Mouse (Mus musculus) left cerebral cortex, postnatal 14 days (tissue): ENCODE data around the gene Hdac4. TPM values are rescaled to one million over a fixed set of nuclear protein-coding genes. Genes with fewer than 3 reads are reported as not detected.

Experiments used
- DNase-seq, 2 experiments: peaks; one replicate each; pipeline ENCODE4 v3.0.0; 2021 to 2022; ENCODE audit warnings: low spot score in 2 of 2, mixed read lengths in 1 of 2
- intact Hi-C: fragments of 180-260 bp; cut with DNase I; formaldehyde crosslinking; loops from one replicate; pipeline ENCODE4 v1.15.1; 2025
- total RNA-seq, 2 experiments: library from RNA; stranded (reverse); gene quantifications; 2 replicates each; pipeline ENCODE4 v1.2.3; 2021

Gene Hdac4
- total RNA-seq, 2 experiments from 2014 or later: 106 to 114 TPM

- intact Hi-C loops: loop anchor here (10.0 kb wide), 1 partner anchor 66 kb away; no protein-coding TSS in a partner anchor
- no peak for DNase-seq
Measured at GRCm38 (mm10) chr1:92109221-92109620, 86.3 kb downstream of the Hdac4 start.

- DNase-seq: no peak
- intact Hi-C loops: loop anchor here (10.0 kb wide), 1 partner anchor 66 kb away; no protein-coding TSS in a partner anchor
Measured at GRCm38 (mm10) chr1:92108556-92108955, 86.9 kb downstream of the Hdac4 start.

GRCm38 (mm10) chr1:92107996-92108395, 87.5 kb downstream of the Hdac4 start:
- intact Hi-C loops: loop anchor here (10.0 kb wide), 1 partner anchor 67 kb away; no protein-coding TSS in a partner anchor
- DNase-seq: no peak

GRCm38 (mm10) chr1:92107521-92107920, 88.0 kb downstream of the Hdac4 start:
- intact Hi-C loops: loop anchor here (10.0 kb wide), 1 partner anchor 67 kb away; no protein-coding TSS in a partner anchor

GRCm38 (mm10) chr1:92106486-92107160, 88.9 kb downstream of the Hdac4 start:
- DNase-seq: no peak
- intact Hi-C loops: loop anchor here (10.0 kb wide), 1 partner anchor 68 kb away; no protein-coding TSS in a partner anchor

More at GRCm38 (mm10) chr1:92107521-92107920, 88.0 kb downstream of the Hdac4 start:
- no peak for DNase-seq

- intact Hi-C loops: loop anchor here (10.0 kb wide), 1 partner anchor 70 kb away; no protein-coding TSS in a partner anchor
Measured at GRCm38 (mm10) chr1:92104718-92105117, 90.8 kb downstream of the Hdac4 start.

GRCm38 (mm10) chr1:92103971-92104370, 91.5 kb downstream of the Hdac4 start:
- no peak for DNase-seq
- intact Hi-C loops: loop anchor here (10.0 kb wide), 1 partner anchor 71 kb away; no protein-coding TSS in a partner anchor

More at GRCm38 (mm10) chr1:92104718-92105117, 90.8 kb downstream of the Hdac4 start:
- DNase-seq: no peak

- intact Hi-C loops: loop anchor here (10.0 kb wide), 1 partner anchor 71 kb away; no protein-coding TSS in a partner anchor
Measured at GRCm38 (mm10) chr1:92103377-92103776, 92.1 kb downstream of the Hdac4 start.

GRCm38 (mm10) chr1:92102825-92103224, 92.7 kb downstream of the Hdac4 start:
- intact Hi-C loops: loop anchor here (10.0 kb wide), 1 partner anchor 72 kb away; no protein-coding TSS in a partner anchor
- DNase-seq: no peak

More at GRCm38 (mm10) chr1:92103377-92103776, 92.1 kb downstream of the Hdac4 start:
- no peak for DNase-seq

GRCm38 (mm10) chr1:92100371-92100891, 95.1 kb downstream of the Hdac4 start:
- intact Hi-C loops: loop anchor here (10.0 kb wide), 1 partner anchor 74 kb away; no protein-coding TSS in a partner anchor
- DNase-seq: peak; percentile 20 to 50

- peak; percentile 41 to 68 for DNase-seq
- intact Hi-C loops: loop anchor here (10.0 kb wide), 1 partner anchor 75 kb away; no protein-coding TSS in a partner anchor
Measured at GRCm38 (mm10) chr1:92099964-92100363, 95.5 kb downstream of the Hdac4 start.

- DNase-seq: peak in 1 of 2 experiments; percentile 16
Measured at GRCm38 (mm10) chr1:92099502-92099901, 96.0 kb downstream of the Hdac4 start.

GRCm38 (mm10) chr1:92098456-92098855, 97.0 kb downstream of the Hdac4 start:
- DNase-seq: no peak
- intact Hi-C loops: no loop called here

More at GRCm38 (mm10) chr1:92099502-92099901, 96.0 kb downstream of the Hdac4 start:
- intact Hi-C loops: no loop called here

- intact Hi-C loops: no loop called here
- no peak for DNase-seq
Measured at GRCm38 (mm10) chr1:92096991-92097525, 98.4 kb downstream of the Hdac4 start.

GRCm38 (mm10) chr1:92092286-92092685, 103.2 kb downstream of the Hdac4 start:
- intact Hi-C loops: no loop called here
- no peak for DNase-seq

GRCm38 (mm10) chr1:92087821-92088220, 107.7 kb downstream of the Hdac4 start:
- intact Hi-C loops: no loop called here
- no peak for DNase-seq

GRCm38 (mm10) chr1:92087343-92087742, 108.2 kb downstream of the Hdac4 start:
- no peak for DNase-seq
- intact Hi-C loops: no loop called here

GRCm38 (mm10) chr1:92086841-92087240, 108.7 kb downstream of the Hdac4 start:
- no peak for DNase-seq
- intact Hi-C loops: no loop called here

GRCm38 (mm10) chr1:92086277-92086813, 109.2 kb downstream of the Hdac4 start:
- no peak for DNase-seq
- intact Hi-C loops: no loop called here

- intact Hi-C loops: no loop called here
Measured at GRCm38 (mm10) chr1:92084738-92085137, 110.8 kb downstream of the Hdac4 start.

More at GRCm38 (mm10) chr1:92084738-92085137, 110.8 kb downstream of the Hdac4 start:
- no peak for DNase-seq
